Mouse (Mus musculus) liver, embryonic 14.5 days (tissue): Measurements from ENCODE around the gene Jmjd7.

Experiments
- CTCF ChIP-seq: IDR thresholded peaks from 2 replicates; pipeline ENCODE4 v1.5.1; 2016; ENCODE audit warnings: antibody characterized with exemption, low read depth, control low read depth
- EP300 ChIP-seq: IDR thresholded peaks from 2 replicates; pipeline ENCODE4 v1.6.1; 2016; ENCODE audit warnings: antibody characterized with exemption, low read depth

DNA sequence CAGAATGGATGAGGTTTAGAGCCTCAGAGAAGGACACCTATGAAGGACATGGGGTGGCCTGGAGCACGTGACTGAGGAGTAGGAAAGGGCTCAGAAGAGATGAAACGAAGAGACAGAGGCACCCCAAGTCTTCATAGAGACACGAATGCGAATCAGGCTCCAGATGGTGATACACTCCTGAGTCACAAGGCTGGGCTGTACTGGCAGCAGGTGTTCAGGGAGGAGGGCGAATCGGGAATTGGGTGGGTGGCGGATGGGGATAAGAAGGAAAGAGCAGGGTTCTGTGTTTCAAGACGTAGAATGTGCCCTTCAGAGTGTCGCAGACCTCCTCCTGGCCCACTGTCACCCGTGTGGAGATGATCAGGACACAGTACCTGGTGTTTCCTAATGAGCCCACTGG is 38.0 kb downstream of the Jmjd7 start:
- no peak for TF ChIP-seq CTCF
- no peak for TF ChIP-seq EP300
